In genomic region chr17:70794291-70794690, GRCm38 (mm10) we compare ENCODE assay signal across 8 mouse cellular contexts. TPM values are rescaled to one million over a fixed set of nuclear protein-coding genes. Genes with fewer than 3 reads are reported as not detected.
DNase-seq lines count a peak whose midpoint lies in the region; ATAC-seq and TF ChIP-seq lines count a peak whose summit lies in the region.

No protein-coding gene starts in this region.

- H3K9ac ChIP-seq in kidney, embryonic 15.5 days, result no peak overlapping the region
- H3K9ac ChIP-seq in heart, embryonic 16.5 days (ENCODE audit: low read length), result no peak overlapping the region

- H3K4me2 ChIP-seq in kidney, embryonic 15.5 days, result peak overlapping the region; percentile 36
- H3K4me2 ChIP-seq in heart, embryonic 16.5 days (ENCODE audit: low read depth, low read length), result peak overlapping the region; percentile 43

- H3K27me3 ChIP-seq in kidney, embryonic 15.5 days, result no peaks in the 10 kb centered on the region
- no peaks in the 10 kb centered on the region for H3K27me3 ChIP-seq in heart, embryonic 16.5 days (ENCODE audit: control insufficient read depth, insufficient read depth, low read length)
- no peaks in the 10 kb centered on the region for H3K27me3 ChIP-seq in thymus, adult 2 months (ENCODE audit: control insufficient read depth, insufficient read depth, low read length)

- TF ChIP-seq CTCF in embryonic fibroblast, embryonic 13.5 days (IDR thresholded peaks at IDR 0.05; ENCODE audit: borderline replicate concordance, insufficient read depth, low read length), result no peak
- TF ChIP-seq CTCF in olfactory bulb, adult 2 months (IDR thresholded peaks at IDR 0.05; ENCODE audit: insufficient read depth, low read depth, low read length), result no peak
- TF ChIP-seq CTCF in thymus, adult 2 months (IDR thresholded peaks at IDR 0.05; ENCODE audit: borderline replicate concordance, control insufficient read depth, extremely low read depth, insufficient read depth, low read length, poor library complexity), result no peak

- TF ChIP-seq POLR2A in embryonic fibroblast, embryonic 13.5 days (IDR thresholded peaks at IDR 0.05; ENCODE audit: low read depth, low read length), result no peak
- no peak for TF ChIP-seq POLR2A in olfactory bulb, adult 2 months (IDR thresholded peaks at IDR 0.05; ENCODE audit: insufficient read depth, low read depth, low read length)
- TF ChIP-seq POLR2A in thymus, adult 2 months (IDR thresholded peaks at IDR 0.05; ENCODE audit: control insufficient read depth, extremely low read depth, insufficient read depth, low read length, poor library complexity), result no peak

- peaks cover 31% of the 10 kb centered on the region for H3K4me1 ChIP-seq in kidney, embryonic 15.5 days
- 0 out of 2 replicates have a peak, but pooled peaks cover 2% of the 10 kb centered on the region for H3K4me1 ChIP-seq in embryonic fibroblast, embryonic 13.5 days (ENCODE audit: control insufficient read depth, insufficient read depth, low read length)
- H3K4me1 ChIP-seq in heart, embryonic 16.5 days (ENCODE audit: control insufficient read depth, insufficient read depth, low read length), result peaks cover 13% of the 10 kb centered on the region
- peaks cover 10% of the 10 kb centered on the region for H3K4me1 ChIP-seq in olfactory bulb, adult 2 months (ENCODE audit: control insufficient read depth, insufficient read depth, low read length)
- no peaks in the 10 kb centered on the region for H3K4me1 ChIP-seq in thymus, adult 2 months (replicated peaks; ENCODE audit: control insufficient read depth, insufficient read depth, low read length)

- no peaks in the 10 kb centered on the region for H3K36me3 ChIP-seq in kidney, embryonic 15.5 days
- no peaks in the 10 kb centered on the region for H3K36me3 ChIP-seq in heart, embryonic 16.5 days (ENCODE audit: control insufficient read depth, insufficient read depth)
- H3K36me3 ChIP-seq in thymus, adult 2 months (ENCODE audit: control insufficient read depth, insufficient read depth, low read length), result no peaks in the 10 kb centered on the region

- peak overlapping the region; percentile 74 for H3K27ac ChIP-seq in kidney, embryonic 15.5 days
- peak overlapping the region; percentile 9; the same call in 1 of the 2 replicates for H3K27ac ChIP-seq in embryonic fibroblast, embryonic 13.5 days (ENCODE audit: insufficient read depth, low read length)
- H3K27ac ChIP-seq in heart, embryonic 16.5 days (ENCODE audit: low read length), result peak overlapping the region; percentile 26
- peak overlapping the region; percentile 8; the same call in 1 of the 2 replicates for H3K27ac ChIP-seq in olfactory bulb, adult 2 months (ENCODE audit: insufficient read depth, low read depth, low read length)
- no peak overlapping the region for H3K27ac ChIP-seq in thymus, adult 2 months (ENCODE audit: control insufficient read depth, insufficient read depth, low read length)

- no peak for DNase-seq in kidney, adult 9 months
- peak; percentile 40 to 77 for DNase-seq in left cerebral cortex, postnatal 14 days (ENCODE audit: low spot score in 2 of 2)
- no peak for DNase-seq in thymus, adult 2 months
- DNase-seq in adrenal gland, adult 18-20 months (ENCODE audit: low spot score in 2 of 2), result no peak

- no peaks in the 10 kb centered on the region for H3K9me3 ChIP-seq in kidney, embryonic 15.5 days (replicated peaks)
- H3K9me3 ChIP-seq in heart, embryonic 16.5 days (replicated peaks; ENCODE audit: control insufficient read depth, low read length), result no peaks in the 10 kb centered on the region

- no peak overlapping the region for H3K4me3 ChIP-seq in kidney, embryonic 15.5 days (replicated peaks)
- no peak overlapping the region for H3K4me3 ChIP-seq in embryonic fibroblast, embryonic 13.5 days (ENCODE audit: insufficient read depth, low read length)
- no peak overlapping the region for H3K4me3 ChIP-seq in heart, embryonic 16.5 days (ENCODE audit: low read length)
- H3K4me3 ChIP-seq in olfactory bulb, adult 2 months (ENCODE audit: insufficient read depth, low read depth, low read length), result no peak overlapping the region
- H3K4me3 ChIP-seq in thymus, adult 2 months (ENCODE audit: control insufficient read depth, insufficient read depth, low read length), result no peak overlapping the region

- intact Hi-C loops in left cerebral cortex, postnatal 14 days (cut with DNase I), result no loop called here

- ATAC-seq in kidney, embryonic 15.5 days (replicated peaks; ENCODE audit: low FRiP score), result peak; percentile 79
- ATAC-seq in heart, embryonic 16.5 days (replicated peaks; ENCODE audit: extremely low read depth, insufficient read depth, low FRiP score), result peak; percentile 85

- WGBS in kidney, embryonic 15.5 days, result 15% methylated on average over 7 of the region's 7 CpGs
- WGBS in heart, embryonic 16.5 days, result 14% methylated on average over 7 of the region's 7 CpGs
- WGBS in olfactory bulb, adult 2 months, result 17% methylated on average over 7 of the region's 7 CpGs
- WGBS in thymus, adult 2 months, result 88% methylated on average over 7 of the region's 7 CpGs

RNA-seq across cellular contexts. Expression of gene Tgif1, which starts 59.1 kb away (rescaled TPM):
- polyA plus RNA-seq in kidney, embryonic 15.5 days (2015; fragmentation: Nextera tagmentation; extraction: Ambion mirVana), result 87.9 and 89.6 TPM in 2 replicates
- 95.7 and 100 TPM in 2 replicates for polyA plus RNA-seq in embryonic fibroblast, embryonic 13.5 days (2011; ENCODE audit: insufficient read length, low read depth, missing spikeins)
- 19.7 and 20.7 TPM in 2 replicates for polyA plus RNA-seq in heart, embryonic 16.5 days (2015; fragmentation: Nextera tagmentation; extraction: Ambion mirVana)
- 1 to 10 TPM; 2.1 to 3.4 TPM for total RNA-seq in left cerebral cortex, postnatal 14 days (2021)
- polyA plus RNA-seq in olfactory bulb, adult 2 months (2012; ENCODE audit: insufficient read depth, insufficient read length, low replicate concordance, missing spikeins), result not detected in 2 replicates
- 44.6 and 45.2 TPM in 2 replicates for polyA plus RNA-seq in thymus, adult 2 months (2012; rRNA removed)
- 10 to 100 TPM; 42.5 to 58.2 TPM for total RNA-seq in adrenal gland, adult 18-20 months (2021)

Comparison
In these comparisons a context has a peak if more than half of its experiments do, and no peak if none do; other contexts are left out.
1. DNase-seq: peak in left cerebral cortex, postnatal 14 days (2 of 2); none in kidney, adult 9 months (single experiment), thymus, adult 2 months (single experiment) and adrenal gland, adult 18-20 months (0 of 2).
2. RNA of gene Tgif1, which starts 59.1 kb away (polyA plus RNA-seq): 95.7 to 100 TPM in embryonic fibroblast, embryonic 13.5 days, 87.9 to 89.6 TPM in kidney, embryonic 15.5 days, 44.6 to 45.2 TPM in thymus, adult 2 months and 19.7 to 20.7 TPM in heart, embryonic 16.5 days; not detected in olfactory bulb, adult 2 months; every median in the first group is over 10 times any median in the second.